Mouse (Mus musculus) adrenal gland, postnatal 14 days (tissue): Measurements from ENCODE around the gene Unc5cl. TPM values are rescaled to one million over a fixed set of nuclear protein-coding genes. Genes with fewer than 3 reads are reported as not detected.

Experiments
- DNase-seq: peaks from one replicate; pipeline ENCODE4 v3.0.0; 2021; ENCODE audit warnings: mixed read lengths
- long read RNA-seq, 2 experiments: library from polyadenylated mRNA; stranded (forward); transcript quantifications; one replicate each; pipeline ENCODE4 v2.0.0; 2021
- total RNA-seq: library from RNA; stranded (reverse); gene quantifications from 2 replicates; pipeline ENCODE4 v1.2.3, GENCODE M21; 2021

The Unc5cl gene
- total RNA-seq: 0.11 and 0.56 TPM in 2 replicates
- long read RNA-seq, experiment 1, partial matches to known transcripts: 0 of 1 reads
- long read RNA-seq, experiment 1, other reads (novel, unspliced or antisense): 1 of 1 reads
- long read RNA-seq, experiment 2: 0 reads

DNA sequence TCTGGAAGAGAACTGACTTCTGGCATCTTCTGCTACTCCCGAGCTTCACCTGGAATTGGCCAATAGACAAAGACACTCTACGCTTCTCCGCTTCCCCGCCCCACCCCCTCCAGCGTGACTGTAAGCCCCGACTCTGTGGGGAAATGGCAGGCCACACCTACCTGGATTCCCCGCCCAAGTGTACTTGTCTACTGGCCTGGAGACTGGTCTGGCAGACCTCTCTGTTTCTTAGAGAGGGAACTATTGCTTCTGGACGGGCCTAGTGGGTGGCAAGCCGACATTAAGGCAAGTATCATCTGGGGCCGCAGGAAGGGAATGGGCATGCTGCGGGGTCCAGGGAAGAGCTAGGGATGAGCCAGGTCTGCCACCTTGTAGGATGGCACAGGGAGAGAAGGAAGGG is at the start of gene Unc5cl:
Unc5cl (plus strand) TSS at position 214 of the 400 bp plus-strand sequence.
- DNase-seq: no peak

DNA sequence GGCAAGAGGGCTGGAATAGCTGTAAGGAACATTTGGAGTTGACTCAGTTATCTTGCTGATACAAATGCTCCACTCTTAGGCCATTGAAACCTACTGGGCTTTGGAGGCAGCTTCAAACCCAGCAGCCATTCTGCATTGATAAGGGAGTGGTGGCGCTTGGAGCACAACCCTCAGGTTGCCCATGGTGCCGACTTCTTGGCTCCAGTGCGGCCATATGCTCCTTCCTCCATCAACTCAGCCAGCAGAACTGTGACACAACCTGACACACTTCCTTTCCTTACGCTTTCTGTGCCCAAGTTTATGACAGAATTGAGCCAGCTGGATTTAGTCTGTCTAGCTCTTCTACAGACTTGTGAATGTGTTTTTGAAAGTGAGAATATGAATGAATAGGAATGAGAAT is 47.5 kb upstream of the Unc5cl start:
- DNase-seq: no peak

DNA sequence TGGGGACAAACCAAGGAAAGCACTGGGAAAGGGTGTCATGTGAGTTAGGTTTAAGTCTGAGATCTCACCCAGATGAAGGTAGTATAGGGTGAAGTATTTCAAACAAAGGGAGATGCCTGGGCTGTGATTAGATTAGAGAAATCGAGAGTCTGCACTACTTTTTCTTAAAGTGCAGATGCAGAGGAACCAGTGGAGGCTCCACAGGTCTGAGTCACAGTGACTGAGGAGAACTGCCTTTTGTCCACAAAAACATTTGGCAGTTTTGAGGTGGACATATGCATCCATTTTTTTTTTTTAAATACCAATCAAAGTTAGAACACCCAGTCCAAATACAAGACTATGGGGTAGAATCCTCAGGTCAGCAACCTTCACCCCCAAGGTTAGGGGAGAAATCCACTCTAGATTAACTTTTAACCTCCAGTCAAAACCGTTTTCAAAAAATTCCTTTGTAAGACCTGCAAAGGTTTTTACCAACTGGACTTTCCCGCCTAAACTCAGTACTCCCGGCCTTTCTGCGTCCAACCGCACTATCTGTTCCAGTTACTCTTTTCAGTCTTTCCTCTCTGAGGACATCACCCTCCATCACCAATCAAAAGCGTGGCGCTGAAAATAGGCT is 46.7 kb upstream of the Unc5cl start:
- DNase-seq: no peak

DNA sequence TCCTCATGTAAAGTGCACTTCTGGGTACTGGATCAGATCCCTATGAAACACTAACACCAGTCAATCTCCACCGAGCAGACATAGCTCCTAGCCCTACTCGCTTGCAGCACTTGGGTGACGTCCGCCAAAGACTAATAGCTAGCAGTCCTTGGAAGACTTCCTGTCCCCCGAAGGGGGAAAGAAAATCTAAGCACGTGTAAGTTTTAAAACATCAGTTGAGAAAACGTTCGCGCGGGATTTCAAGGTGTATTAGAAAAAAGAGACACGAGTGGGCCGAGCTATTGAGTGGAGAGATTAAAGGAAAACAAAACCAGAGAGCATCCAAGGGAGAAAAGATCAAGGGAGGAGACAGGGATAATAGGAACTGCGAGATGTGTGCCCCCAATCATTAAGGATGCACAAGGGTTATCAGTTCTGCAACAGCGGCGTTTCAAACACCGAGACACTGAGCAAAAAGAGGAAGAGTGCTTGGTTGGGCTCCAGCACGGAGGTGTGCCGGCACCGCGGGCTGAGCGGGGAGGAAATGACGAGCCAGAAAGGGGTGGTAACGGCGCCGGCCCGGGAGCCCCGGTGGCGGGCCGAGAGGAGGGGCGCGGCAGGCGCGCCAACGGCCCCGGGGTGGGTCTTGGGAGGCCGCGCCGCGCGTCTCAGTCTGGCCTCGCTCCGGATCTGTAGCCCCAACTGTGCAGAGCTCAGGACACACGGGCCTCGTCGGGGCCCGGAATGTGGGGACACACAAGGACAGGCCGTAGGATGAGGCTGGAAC is 46.0 kb upstream of the Unc5cl start:
- DNase-seq: peak; percentile 90

DNA sequence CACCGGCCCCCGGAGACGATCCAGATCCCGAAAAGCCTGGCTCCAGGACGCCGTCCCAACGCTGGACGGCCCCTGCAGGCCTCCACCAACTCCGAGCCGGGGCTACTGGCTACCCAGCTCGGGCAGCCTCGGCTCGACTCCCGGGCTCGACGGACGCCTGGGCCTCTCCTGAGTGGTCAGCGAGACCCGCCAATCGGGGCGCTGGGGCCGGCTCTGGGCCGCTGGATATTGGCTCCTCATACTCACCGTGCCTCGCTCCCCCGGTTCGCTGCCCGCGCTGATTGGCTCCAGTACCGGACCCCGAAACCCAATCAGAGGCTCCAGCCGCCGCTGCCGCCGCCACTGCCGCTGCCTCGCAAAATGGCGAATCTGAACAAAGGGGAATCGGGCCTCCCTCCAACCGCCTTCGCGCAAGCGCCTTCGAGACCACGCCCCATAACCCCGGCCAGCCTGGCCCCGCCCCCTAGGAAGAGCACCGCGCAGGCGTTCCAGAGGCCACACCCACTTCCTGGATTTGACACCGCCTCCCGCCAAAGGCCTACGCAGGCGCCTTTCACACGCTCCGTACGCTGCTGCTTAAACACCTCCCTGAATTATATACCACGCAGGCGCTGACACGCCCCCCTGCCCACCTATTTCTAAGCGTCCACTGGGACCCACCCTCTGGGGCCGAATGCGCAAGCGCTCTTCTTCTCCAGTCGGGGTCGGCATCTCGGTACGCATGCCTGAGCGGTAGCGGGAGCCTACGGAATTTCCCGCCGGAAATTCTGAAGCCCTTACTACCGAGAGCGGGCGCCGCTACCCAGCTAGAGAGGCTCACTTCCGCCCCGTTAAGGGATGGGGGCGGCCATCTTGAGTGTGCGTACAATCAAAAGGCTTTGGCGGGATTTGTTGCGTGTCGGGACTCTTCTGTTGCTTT is 45.1 kb upstream of the Unc5cl start, which contains the start of the genes Nfya and Oard1:
Nfya (minus strand) TSS at position 527 of the 919 bp plus-strand sequence.
Oard1 (plus strand) TSS at position 635 of the 919 bp plus-strand sequence.
- peak; percentile 100 for DNase-seq

DNA sequence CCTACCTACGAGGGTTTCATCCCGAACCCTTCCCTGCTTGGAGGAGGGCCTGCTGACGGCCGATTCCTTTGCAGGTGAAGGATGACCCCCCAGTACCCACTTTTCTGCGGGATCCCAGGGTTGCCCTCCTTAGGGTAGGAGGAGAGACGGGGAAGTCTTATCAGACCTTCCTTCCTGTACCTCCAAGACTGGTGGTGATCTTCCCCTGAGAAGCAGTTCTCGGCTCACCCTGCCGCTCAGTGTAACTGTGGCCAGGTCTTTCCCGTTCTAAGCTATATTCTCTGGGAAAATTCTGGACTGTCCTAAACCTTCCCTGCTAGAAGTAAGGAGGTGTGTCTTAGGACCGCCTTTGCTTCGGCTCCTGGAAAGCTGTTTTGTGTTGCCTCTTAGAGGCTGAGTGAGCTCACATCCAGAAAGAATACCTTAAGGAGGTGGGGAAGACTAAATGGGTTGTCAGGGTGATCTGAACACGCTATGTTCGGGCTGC is 44.4 kb upstream of the Unc5cl start:
- DNase-seq: no peak

DNA sequence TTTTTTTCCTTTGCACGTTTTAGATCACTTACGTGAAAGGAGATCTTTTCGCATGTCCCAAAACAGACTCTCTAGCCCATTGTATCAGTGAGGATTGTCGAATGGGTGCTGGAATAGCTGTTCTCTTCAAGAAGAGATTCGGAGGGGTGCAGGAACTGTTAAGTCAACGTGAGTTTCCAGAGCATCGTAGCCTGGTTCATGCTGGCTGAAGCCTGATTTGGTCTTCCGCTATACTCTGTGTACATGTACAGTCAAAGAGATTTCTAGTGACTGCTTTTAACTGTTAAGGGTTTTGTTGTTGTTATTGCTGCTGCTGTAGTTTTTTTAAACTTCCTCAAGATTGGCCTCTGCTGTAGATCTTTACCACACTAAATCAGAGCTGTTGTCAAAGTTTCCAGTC is 43.5 kb upstream of the Unc5cl start:
- DNase-seq: no peak

DNA sequence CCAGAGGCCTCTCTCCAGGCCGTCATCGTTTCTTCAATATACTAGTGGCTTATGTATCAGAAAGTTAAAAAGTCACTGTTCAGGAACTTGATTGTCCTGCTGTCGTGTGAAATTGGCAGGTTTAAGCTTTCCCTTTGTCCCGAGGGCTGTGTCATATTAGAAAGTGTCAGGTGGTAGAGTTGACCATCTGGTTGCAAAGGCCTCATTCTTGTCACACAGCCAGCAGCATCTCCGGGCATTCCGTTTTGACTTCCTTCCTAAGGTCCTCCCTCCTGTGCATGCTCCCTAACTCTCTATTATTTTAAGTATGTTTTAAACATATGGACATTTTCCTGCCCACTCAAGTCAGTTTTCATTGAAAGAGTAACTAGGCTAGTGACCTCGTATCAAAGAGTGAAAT is 38.7 kb upstream of the Unc5cl start:
- DNase-seq: no peak

DNA sequence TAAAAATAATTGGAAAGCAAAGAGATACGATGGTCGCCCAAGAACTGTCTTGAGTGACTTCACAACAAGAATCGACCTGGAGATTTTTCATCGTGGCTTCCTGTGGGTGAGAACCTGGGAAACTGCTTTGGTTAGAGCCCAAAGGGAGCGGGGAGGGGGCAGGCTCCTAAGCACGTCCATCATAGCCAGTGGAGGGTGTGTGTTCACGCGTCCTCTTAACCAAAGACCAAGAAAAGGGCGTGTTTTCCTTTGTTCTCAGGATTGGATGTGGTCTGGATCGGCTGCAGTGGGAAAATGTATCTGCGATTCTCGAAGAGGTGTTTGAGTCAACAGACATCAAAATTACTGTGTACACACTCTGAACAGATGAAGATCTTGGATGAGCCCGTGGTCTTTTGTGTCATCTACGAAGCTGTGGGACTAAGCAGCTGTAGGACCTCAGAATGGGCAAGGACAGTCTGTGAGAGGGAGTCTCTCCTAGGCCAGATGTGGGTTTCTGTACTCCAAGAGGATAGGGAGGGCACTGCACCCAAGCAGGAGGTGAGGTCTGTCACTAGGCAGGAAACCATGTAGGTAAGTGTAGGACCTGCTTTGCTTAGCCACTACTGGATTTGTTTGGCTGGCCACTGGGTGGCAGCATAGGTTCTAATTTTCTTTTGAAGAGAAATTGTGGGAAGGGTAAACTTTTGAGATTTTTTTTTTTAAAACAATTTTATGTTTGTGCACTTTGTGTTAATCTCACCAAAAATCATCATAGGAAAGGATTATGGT is 38.1 kb upstream of the Unc5cl start:
- DNase-seq: peak; percentile 67

DNA sequence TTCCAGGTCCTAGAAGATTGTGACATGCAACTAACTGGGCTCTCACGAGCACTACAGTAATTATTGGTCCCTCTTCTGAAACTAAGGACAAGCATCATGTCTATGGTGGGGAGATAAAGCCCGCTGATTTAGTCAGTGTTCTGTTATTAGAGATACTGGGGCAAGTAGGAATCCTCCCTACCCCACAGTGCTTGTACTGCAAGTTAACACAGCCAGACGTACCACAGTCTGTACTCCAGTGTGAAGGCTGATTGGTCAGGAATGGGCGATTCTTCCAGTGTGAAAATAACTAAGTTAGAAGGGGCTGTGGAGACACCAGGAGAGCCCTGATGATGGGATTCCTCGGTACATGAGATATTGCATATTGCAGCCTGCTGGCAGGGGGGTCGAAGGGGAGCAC is 37.2 kb upstream of the Unc5cl start:
- DNase-seq: no peak

DNA sequence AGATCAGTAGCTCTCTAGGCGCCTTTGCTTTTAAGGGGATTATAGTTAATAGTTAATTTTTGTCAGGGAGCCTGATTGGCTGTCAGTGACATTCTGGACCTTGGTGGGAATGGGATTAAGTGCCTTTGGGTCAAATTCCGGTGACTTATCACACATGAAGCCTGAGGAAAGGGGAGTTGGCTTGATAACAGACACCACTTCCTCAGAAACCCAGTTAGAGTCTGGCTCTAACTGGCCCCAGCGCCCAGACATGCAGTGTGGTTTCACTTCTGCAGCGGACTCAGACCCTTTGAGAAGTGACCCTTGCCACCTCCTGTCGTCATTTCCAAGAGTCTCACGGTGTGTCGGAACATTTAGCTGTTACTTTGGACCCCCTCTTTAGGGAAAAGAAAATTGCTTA is 36.5 kb upstream of the Unc5cl start:
- no peak for DNase-seq

DNA sequence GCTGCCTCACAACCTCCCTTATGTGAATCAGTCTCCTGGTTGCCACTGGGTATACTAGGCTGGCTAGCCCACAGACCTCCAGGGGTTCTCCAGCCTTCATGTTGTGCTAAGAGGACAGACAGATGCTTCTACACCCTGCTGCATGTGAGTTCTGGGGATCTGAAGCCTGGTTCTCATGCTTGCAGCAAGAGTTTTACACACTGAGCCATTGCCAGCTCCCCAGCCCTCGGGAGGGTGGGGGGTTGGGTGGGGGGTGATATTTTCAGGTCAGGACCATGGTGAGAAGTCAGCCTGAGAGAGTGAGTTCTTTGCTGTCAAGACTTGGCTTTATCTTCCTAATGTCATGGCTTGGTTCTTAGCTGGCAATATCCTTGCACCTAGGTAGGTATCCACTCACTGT is 35.9 kb upstream of the Unc5cl start:
- no peak for DNase-seq

DNA sequence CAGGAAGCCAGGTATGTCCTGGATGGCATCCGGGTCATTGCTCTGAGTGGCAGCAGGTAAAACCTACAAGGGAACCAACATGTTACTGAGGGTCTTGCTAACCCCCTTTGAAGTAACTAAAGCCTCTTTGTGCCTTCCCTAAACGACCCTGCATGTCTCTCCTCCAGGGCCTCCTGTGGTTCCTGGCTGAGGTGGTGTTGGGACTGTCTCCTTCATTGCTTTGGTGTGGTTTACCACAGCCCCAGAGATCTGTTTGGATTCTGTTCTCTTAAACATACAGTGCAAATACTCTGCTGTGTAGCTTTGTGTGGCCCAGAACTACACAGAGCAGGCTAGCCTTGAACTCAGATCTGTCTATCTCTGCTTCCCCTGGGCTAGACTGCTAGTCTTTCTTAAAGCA is 35.1 kb upstream of the Unc5cl start:
- no peak for DNase-seq

DNA sequence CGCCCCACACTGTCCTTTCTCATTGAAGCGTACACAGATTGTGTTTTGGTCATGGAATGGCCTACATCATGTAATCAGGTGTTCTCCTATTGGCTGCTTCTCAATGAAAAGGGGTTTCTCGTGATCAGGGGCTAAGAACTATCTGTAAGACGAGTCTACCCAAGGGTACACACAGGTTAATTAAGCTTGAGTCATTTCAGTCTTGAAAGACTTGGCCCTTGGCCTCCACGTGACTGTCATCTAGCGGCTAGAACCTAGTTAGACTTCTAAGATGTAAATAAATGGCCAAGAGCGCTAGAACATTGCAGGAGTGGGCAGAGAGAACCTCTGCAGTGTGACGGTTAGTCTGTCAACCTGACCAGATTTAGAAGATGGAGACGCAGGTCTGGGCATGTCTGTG is 30.5 kb upstream of the Unc5cl start:
- no peak for DNase-seq

DNA sequence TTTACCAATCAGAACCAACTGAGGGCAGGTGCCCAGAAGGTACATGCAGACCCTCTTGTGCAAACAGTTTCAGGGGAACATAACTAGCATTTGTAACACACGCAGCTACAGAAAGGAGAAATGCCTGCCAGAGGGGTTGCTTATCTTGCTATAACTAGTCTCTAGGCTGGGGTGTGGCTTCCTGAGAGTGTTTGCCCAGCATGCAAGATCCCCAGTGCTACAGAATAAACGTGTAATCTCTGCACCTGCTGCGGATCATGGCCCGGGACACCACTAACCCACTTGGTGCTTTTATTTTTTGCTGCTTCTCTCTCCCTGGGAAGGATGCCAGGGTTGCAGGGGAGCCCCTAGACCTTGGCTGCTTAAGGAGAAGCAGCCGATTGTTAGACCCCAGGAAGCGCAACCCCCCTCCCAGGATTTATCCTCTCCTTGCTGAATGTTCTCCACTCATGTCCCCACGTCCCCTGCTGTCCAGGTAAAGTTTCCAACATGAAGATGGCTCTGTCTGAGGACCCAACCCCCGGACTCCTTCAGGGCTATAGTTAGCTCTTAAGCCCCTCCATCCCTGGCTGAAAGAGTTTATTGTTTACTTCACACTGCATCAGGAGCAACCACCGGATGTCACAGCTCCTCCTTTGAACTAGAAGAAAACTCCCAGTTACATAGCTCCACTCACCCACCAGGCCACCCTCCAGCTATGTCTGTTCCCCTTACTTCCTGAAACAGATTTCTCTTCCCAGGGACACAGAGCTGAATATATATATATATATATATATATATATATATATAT is 28.7 kb upstream of the Unc5cl start:
- no peak for DNase-seq

DNA sequence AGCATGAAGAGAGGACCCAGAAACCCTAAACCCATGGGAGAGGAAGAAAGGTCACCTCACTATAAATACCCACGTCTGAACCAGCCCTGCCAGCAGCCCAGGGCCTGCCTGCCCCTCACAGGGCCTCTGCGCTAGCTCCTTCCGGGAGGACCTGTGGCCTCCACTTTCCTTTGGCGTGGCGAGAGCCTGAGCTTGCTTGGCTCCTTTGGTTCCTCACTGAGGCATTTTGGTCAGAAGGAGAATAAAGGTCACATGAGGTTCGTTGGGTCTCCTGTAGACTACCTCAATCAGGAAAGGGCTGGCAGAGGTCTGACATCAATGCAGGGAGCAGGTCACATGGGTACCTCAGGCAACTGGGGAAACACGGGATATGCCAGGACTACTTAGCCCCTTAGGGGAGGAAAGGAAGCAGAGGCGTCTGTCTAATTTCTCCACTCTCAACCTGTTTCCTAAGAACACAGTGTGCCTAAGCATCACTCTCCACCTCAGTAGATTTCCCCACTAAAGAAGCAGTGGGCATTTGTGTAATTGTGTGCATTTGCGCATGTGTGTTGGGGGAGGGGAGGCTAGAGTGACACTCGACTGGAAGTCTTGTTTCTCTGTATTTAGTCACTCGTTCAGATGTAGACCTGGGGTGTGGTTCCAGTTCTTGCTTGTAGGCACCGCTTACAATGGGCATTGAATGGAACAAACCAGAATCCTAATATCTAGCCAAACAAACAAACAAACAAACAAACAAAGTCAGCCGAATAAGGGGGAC is 27.5 kb upstream of the Unc5cl start:
- peak; percentile 14 for DNase-seq

DNA sequence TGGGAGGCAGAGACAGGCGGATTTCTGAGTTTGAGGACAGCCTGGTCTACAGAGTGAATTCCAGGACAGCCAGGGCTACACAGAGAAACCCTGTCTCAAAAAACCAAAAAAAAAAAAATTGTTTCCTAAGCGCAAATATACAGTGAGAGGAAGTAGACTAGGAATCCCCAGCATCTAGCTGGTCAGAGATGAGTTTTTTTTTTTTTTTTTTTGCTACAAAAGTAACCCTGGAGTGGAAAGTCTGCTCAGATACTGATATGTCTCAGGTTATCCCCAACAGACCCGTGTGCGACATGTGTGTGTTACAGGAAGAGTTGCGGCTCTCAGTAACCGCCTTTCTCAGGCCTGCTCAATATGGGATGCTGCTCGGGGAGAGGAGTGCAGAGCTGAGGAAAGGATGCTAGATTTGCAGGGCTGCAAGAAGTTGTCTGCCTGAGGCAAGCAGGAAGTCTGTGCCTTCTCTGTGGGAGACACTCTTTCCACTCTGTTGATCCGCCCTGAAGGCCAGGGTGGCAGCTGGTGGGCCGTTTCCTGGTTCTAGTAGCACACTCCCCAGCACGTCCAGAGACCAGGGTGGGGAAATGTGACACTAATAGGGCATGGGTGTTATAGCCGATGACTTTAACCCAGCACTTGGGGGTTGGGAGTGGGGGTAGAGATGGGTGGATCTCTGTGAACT is 26.7 kb upstream of the Unc5cl start:
- DNase-seq: peak; percentile 17

DNA sequence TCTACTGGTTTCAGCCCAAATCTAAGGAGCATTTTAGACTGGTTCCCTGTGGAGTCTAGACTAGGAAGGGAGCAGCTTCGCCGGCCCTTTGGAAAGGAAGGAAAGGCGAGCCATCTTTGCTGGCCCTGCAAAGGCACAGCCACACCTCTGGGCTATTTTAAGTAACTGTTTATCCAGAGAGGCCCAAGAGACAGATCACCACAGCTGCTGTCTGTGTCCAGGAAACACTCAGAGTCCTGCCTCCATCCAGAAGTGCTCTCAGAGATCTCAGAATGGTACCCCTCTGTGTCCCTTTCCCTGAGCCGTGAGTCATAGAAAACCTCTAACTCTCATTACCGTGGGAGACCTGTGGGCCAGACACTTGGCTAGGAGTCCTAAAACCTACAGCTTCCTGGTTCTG is 24.3 kb upstream of the Unc5cl start:
- DNase-seq: no peak

DNA sequence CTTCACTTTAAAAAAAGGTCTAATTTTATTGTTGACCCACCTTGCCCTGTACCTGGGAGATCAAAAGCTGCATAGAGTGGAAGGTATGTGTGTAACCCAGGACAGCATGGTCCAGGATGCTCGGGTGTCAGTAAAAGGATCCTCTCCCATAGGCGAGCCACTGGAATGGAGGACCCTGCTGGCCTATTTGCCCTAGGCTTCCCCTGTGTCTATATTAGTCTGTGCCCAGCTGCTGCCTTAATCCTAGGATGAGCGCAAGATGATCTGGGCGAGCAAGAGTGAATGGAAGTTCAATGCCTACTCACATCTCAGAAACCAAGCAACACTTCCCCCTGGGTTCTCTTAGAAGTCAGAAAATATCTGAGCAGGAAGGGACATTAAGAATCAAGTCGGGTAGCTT is 23.6 kb upstream of the Unc5cl start:
- DNase-seq: no peak
